Mouse (Mus musculus) MEL-GATA-1-ER (cell line): Measurements from ENCODE around the gene Lrit2.

Source experiments
- DNase-seq: peaks from one replicate; pipeline ENCODE4 v3.0.0-alpha.2; 2012; ENCODE audit warnings: low read depth; ENCODE audit errors: extremely low read depth

Lrit2 gene

GRCm38 (mm10) chr14:37110456-37110855 lies 42.7 kb downstream of the Lrit2 start:
- DNase-seq: no peak

GRCm38 (mm10) chr14:37111371-37111770 lies 43.6 kb downstream of the Lrit2 start:
- no peak for DNase-seq

- DNase-seq: no peak
Observed at GRCm38 (mm10) chr14:37112931-37113330, 45.2 kb downstream of the Lrit2 start.

GRCm38 (mm10) chr14:37113922-37114321 lies 46.2 kb downstream of the Lrit2 start, which contains the start of gene 2610528A11Rik:
2610528A11Rik (minus strand) TSS chr14:37114022.
- DNase-seq: no peak

GRCm38 (mm10) chr14:37119233-37119632 lies 51.5 kb downstream of the Lrit2 start:
- no peak for DNase-seq
